Mouse (Mus musculus) common myeloid progenitor, adult 5-6 weeks (primary cell): Measurements from ENCODE around the gene Plin5. TPM values are rescaled to one million over a fixed set of nuclear protein-coding genes. Genes with fewer than 3 reads are reported as not detected.

Source experiments
- ATAC-seq: replicated peaks from 2 replicates; pipeline ENCODE4 v1.8.0; 2016; ENCODE audit warnings: low read depth, mild to moderate bottlenecking, moderate TSS enrichment, inconsistent platforms; ENCODE audit not compliant: poor library complexity, severe bottlenecking
- total RNA-seq: library from RNA; stranded (forward); fragments of 200-1000, 187-1606 nt; gene quantifications from 2 replicates; pipeline ENCODE4 v1.2.3, GENCODE M21; 2017

Gene Plin5
- total RNA-seq, 1 experiment from 2014 or later = not detected

GRCm38 (mm10) chr17:56134463-56134971 is 17.1 kb upstream of the Plin5 start:
- ATAC-seq = peak; percentile 64

- peak; percentile 64 for ATAC-seq
These were observed 16.3 kb upstream of the Plin5 start for GRCm38 (mm10) chr17:56133457-56134363.

GRCm38 (mm10) chr17:56132661-56133060 is 15.3 kb upstream of the Plin5 start:
- peak; percentile 36 for ATAC-seq

GRCm38 (mm10) chr17:56131814-56132213 is 14.4 kb upstream of the Plin5 start:
- peak; percentile 13; the same call in 1 of the 2 replicates for ATAC-seq

GRCm38 (mm10) chr17:56131136-56131535 is 13.7 kb upstream of the Plin5 start:
- ATAC-seq = no peak

- no peak for ATAC-seq
These were observed 10.8 kb upstream of the Plin5 start for GRCm38 (mm10) chr17:56128246-56128645.

GRCm38 (mm10) chr17:56126175-56126574 is 8.8 kb upstream of the Plin5 start:
- ATAC-seq = no peak

GRCm38 (mm10) chr17:56125276-56125630 is 7.9 kb upstream of the Plin5 start:
- no peak for ATAC-seq

GRCm38 (mm10) chr17:56124377-56125275 is 7.2 kb upstream of the Plin5 start:
- ATAC-seq = peak; percentile 43

- no peak for ATAC-seq
These were observed 6.4 kb upstream of the Plin5 start for GRCm38 (mm10) chr17:56123681-56124340.

- no peak for ATAC-seq
These were observed 5.8 kb upstream of the Plin5 start for GRCm38 (mm10) chr17:56123161-56123560.

- ATAC-seq = no peak
These were observed 4.4 kb upstream of the Plin5 start, which contains the start of gene Lrg1 for GRCm38 (mm10) chr17:56121826-56122225. Lrg1 (minus strand) TSS chr17:56122001.

- ATAC-seq = no peak
These were observed 2.8 kb upstream of the Plin5 start for GRCm38 (mm10) chr17:56119981-56120880.

- ATAC-seq = peak; percentile 23; the same call in 1 of the 2 replicates
These were observed 2.0 kb upstream of the Plin5 start for GRCm38 (mm10) chr17:56119431-56119830.

- ATAC-seq = no peak
These were observed 1.2 kb downstream of the Plin5 start for GRCm38 (mm10) chr17:56116193-56116592.

- no peak for ATAC-seq
These were observed 4.7 kb downstream of the Plin5 start for GRCm38 (mm10) chr17:56112743-56113142.

- peak; percentile 81 for ATAC-seq
These were observed 5.5 kb downstream of the Plin5 start for GRCm38 (mm10) chr17:56111864-56112263.

GRCm38 (mm10) chr17:56111021-56111420 is 6.4 kb downstream of the Plin5 start:
- ATAC-seq = no peak

GRCm38 (mm10) chr17:56110571-56110970 is 6.8 kb downstream of the Plin5 start:
- ATAC-seq = no peak
